Mouse (Mus musculus): ENCODE measurements at regions not wholly inside any gene's neighbourhood (a gene's known extent, or its start where the extent isn't known, plus 50 kb on each side); places are given as distances from the start of the nearest gene placed in this dataset.

- TF ChIP-seq CHD2 (IDR thresholded peaks at IDR 0.05; ENCODE audit: low read depth, low read length) (peak; percentile 73; the same call in 1 of the 2 replicates), ZC3H11A (IDR thresholded peaks at IDR 0.05; ENCODE audit: borderline replicate concordance, low read depth, low read length) (no peak), MAFK (IDR thresholded peaks at IDR 0.05; ENCODE audit: insufficient read depth, low read depth, low read length) (peak; percentile 38; the same call in 1 of the 2 replicates)
Measured at GRCm38 (mm10) chr2:128265014-128265990, 139.5 kb downstream of the Bcl2l11 start.
